Mouse (Mus musculus) forebrain, embryonic 11.5 days (tissue): ENCODE measurements around the gene Olfr1441. TPM values are rescaled to one million over a fixed set of nuclear protein-coding genes. Genes with fewer than 3 reads are reported as not detected.

ENCODE experiments used
- ATAC-seq: fragments of 200-750 bp; cut with Nextera tagmentation; replicated peaks from 2 replicates; pipeline ENCODE4 v1.8.0; 2017; ENCODE audit warnings: moderate TSS enrichment; ENCODE audit not compliant: low FRiP score
- DNase-seq: peaks from one replicate; pipeline ENCODE4 v3.0.0-alpha.2; 2017; ENCODE audit warnings: low spot score
- H3K27ac ChIP-seq: fragments of 300-500 bp; sonication (generic); 2 replicates; pipeline ENCODE4 v1.5.1; 2014; ENCODE audit warnings: low read depth, low read length
- H3K27me3 ChIP-seq: fragments of 300-500 bp; sonication (generic); 2 replicates; pipeline ENCODE4 v1.6.1; 2014; ENCODE audit warnings: mild to moderate bottlenecking, low read length, mixed read lengths; ENCODE audit not compliant: control insufficient read depth, insufficient read depth
- H3K36me3 ChIP-seq: fragments of 300-500 bp; sonication (generic); 2 replicates; pipeline ENCODE4 v1.6.1; 2014; ENCODE audit warnings: mild to moderate bottlenecking, low read length, moderate library complexity, mixed read lengths; ENCODE audit not compliant: control insufficient read depth, insufficient read depth
- H3K4me1 ChIP-seq: fragments of 300-500 bp; sonication (generic); replicated peaks from 2 replicates; pipeline ENCODE4 v1.6.1; 2014; ENCODE audit warnings: low read length, mixed read lengths; ENCODE audit not compliant: control insufficient read depth, insufficient read depth
- H3K4me2 ChIP-seq: fragments of 300-500 bp; sonication (generic); 2 replicates; pipeline ENCODE4 v1.6.1; 2014; ENCODE audit warnings: low read depth, mild to moderate bottlenecking, low read length, moderate library complexity, mixed read lengths; ENCODE audit not compliant: severe bottlenecking
- H3K4me3 ChIP-seq: fragments of 300-500 bp; sonication (generic); 2 replicates; pipeline ENCODE4 v1.5.1; 2014; ENCODE audit warnings: low read depth, low read length
- H3K9ac ChIP-seq: fragments of 300-500 bp; sonication (generic); 2 replicates; pipeline ENCODE4 v1.6.1; 2014; ENCODE audit warnings: low read length
- H3K9me3 ChIP-seq: fragments of 300-500 bp; sonication (generic); 2 replicates; pipeline ENCODE4 v1.6.1; 2016; ENCODE audit warnings: low read length, mixed read lengths; ENCODE audit not compliant: control insufficient read depth
- WGBS: fragments of 180-500 bp; shearing (Covaris S2); extraction: QIAGEN DNeasy Blood & Tissue Kit; methylation state at CpG from one replicate; pipeline ENCODE4 v1.1.7; 2014; 5-methylcytosine and 5-hydroxymethylcytosine counted together
- polyA plus RNA-seq: library from polyadenylated mRNA; unstranded; fragments of >200 nt; fragmentation: Nextera tagmentation; extraction: Ambion mirVana; gene quantifications from 2 replicates; pipeline ENCODE4 v1.2.1, GENCODE M21; 2014

Olfr1441 gene
- polyA plus RNA-seq, 1 experiment from 2014 or later, result not detected

DNA sequence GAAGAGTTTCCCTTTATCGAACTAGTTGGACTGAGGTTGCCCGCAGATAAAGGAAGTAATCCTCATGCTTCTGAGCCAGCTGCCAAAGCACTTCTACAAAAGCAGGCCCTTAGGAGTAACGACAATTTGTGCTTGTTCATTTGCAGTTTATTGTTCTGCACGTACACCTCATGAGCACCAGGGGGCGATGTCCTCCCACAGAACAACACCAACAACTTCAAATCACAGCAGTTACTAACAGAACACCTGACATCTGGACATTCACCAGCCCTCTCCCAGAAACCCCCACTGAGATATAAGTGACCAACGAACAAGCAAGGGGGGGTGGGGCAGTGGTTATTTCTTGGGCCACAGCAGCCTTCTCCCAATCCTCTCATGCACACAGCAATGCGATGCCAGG is 49.0 kb downstream of the Olfr1441 start:
- DNase-seq, result peak; percentile 71
- no peaks in the 10 kb centered on the region for H3K4me1 ChIP-seq
- peak; percentile 44 for ATAC-seq
- H3K27ac ChIP-seq, result no peak overlapping the region
- peaks cover 10% of the 10 kb centered on the region for H3K36me3 ChIP-seq
- H3K27me3 ChIP-seq, result no peaks in the 10 kb centered on the region
- 30% methylated on average over 7 of the region's 7 CpGs for WGBS
- no peak overlapping the region for H3K4me3 ChIP-seq
- H3K9ac ChIP-seq, result no peak overlapping the region
- no peak overlapping the region for H3K4me2 ChIP-seq
- no peaks in the 10 kb centered on the region for H3K9me3 ChIP-seq

DNA sequence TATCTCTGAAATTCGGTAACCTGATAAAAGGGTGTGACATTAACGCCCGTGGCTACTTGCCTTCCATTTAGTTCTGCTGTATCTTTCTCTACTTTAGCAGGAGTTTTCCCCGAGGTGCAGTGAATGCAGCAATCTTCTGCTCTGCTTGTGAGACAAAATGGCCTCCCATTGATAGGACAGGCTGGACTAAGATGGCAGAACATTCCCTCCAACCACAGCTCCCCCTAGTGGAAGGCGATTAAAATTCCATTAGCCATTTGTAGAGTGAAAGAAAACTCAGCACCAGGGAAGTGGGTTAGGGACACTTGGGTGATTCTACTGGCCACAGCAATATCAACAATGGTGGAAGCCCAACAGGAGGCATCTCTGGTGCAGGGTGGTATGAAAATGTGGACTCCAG is 50.2 kb downstream of the Olfr1441 start:
- Histone ChIP-seq H3K27ac (no peak overlapping the region), H3K4me3 (no peak overlapping the region), H3K4me1 (no peaks in the 10 kb centered on the region), H3K9me3 (no peaks in the 10 kb centered on the region), H3K9ac (no peak overlapping the region), H3K4me2 (no peak overlapping the region), H3K36me3 (peaks cover 10% of the 10 kb centered on the region), H3K27me3 (no peaks in the 10 kb centered on the region)
- 82% methylated on average over 5 of the region's 5 CpGs for WGBS
- DNase-seq (peak; percentile 73), ATAC-seq (no peak)

DNA sequence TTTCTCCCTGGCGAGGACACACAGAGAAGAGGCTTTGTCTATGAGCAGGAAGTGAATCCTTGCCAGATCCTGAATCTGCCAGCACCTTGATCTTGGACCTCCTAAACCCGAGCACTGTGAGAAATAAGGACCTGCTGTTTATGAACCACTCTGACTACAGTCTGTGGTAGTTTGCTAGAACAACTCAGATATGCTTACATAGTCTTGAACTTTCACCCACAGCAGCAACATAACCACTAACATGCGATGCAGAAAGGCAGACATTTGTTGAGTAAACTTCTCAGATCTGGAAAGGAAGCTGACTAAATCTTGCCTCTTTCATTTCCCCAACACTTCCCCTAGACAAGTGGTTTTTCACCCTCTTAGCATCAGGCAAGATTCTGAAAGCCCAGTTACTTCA is 54.6 kb downstream of the Olfr1441 start:
- H3K27me3 ChIP-seq, result no peaks in the 10 kb centered on the region
- H3K4me2 ChIP-seq, result no peak overlapping the region
- WGBS, result 83% methylated on average over 3 of the region's 3 CpGs
- no peaks in the 10 kb centered on the region for H3K4me1 ChIP-seq
- H3K36me3 ChIP-seq, result peaks cover 10% of the 10 kb centered on the region
- H3K9ac ChIP-seq, result no peak overlapping the region
- no peak for ATAC-seq
- no peaks in the 10 kb centered on the region for H3K9me3 ChIP-seq
- no peak overlapping the region for H3K4me3 ChIP-seq
- no peak for DNase-seq
- H3K27ac ChIP-seq, result no peak overlapping the region

DNA sequence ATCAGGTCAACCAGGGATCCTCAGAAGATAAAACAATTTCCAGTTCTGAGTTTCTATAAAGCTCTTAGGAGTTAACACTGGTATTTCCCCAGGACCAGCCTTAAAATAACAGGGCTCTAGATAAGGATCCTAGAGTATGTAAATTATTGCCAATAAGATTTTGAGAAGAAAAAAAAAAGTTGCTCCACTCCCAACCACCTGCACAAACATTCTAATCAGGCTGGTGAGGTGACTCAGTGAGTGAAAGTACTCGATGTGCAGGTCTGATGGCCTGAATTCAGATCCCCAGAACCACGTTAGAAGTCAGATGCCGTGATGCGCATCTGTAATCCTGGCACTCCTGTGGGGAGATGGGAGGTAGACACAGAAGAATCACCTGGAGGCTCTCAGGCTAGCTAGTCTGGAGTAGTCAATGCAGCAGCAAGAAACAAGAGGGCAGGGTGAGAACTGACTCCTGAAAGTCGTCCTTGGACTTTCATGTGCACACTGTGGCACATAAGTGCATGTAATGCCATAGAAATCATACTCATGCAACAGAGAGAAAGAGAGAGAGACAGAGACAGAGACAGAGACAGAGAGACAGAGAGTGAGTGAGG is 55.2 kb downstream of the Olfr1441 start:
- WGBS, result 82% methylated on average over 5 of the region's 5 CpGs
- H3K9ac ChIP-seq, result no peak overlapping the region
- H3K36me3 ChIP-seq, result peaks cover 10% of the 10 kb centered on the region

More for the DNA sequence above, 55.2 kb downstream of the Olfr1441 start:
- ATAC-seq, result no peak
- H3K4me2 ChIP-seq, result no peak overlapping the region
- no peak for DNase-seq
- H3K4me3 ChIP-seq, result no peak overlapping the region
- no peak overlapping the region for H3K27ac ChIP-seq
- H3K9me3 ChIP-seq, result no peaks in the 10 kb centered on the region
- no peaks in the 10 kb centered on the region for H3K27me3 ChIP-seq
- no peaks in the 10 kb centered on the region for H3K4me1 ChIP-seq

Other genes with a start within 250 kb of the Olfr1441 start
- gene Olfr1555-ps1, start 247.3 kb upstream of the Olfr1441 start, polyA plus RNA-seq, result not detected in 2 replicates
- not detected in 2 replicates for gene Olfr1431, start 216.8 kb upstream of the Olfr1441 start, polyA plus RNA-seq
- not detected in 2 replicates for gene Olfr1432, start 184.8 kb upstream of the Olfr1441 start, polyA plus RNA-seq
- gene Olfr262, start 175.8 kb upstream of the Olfr1441 start, polyA plus RNA-seq, result not detected in 2 replicates
- gene Olfr235, start 156.4 kb upstream of the Olfr1441 start, polyA plus RNA-seq, result not detected in 2 replicates
- gene Olfr1434, start 137.6 kb upstream of the Olfr1441 start, polyA plus RNA-seq, result not detected in 2 replicates
- not detected in 2 replicates for gene Olfr1436, start 118.3 kb upstream of the Olfr1441 start, polyA plus RNA-seq
- not detected in 2 replicates for gene Olfr1437, start 92.3 kb upstream of the Olfr1441 start, polyA plus RNA-seq
- gene Olfr1438-ps1, start 81.5 kb upstream of the Olfr1441 start, polyA plus RNA-seq, result not detected in 2 replicates
- not detected in 2 replicates for gene Olfr1440, start 30.2 kb upstream of the Olfr1441 start, polyA plus RNA-seq
- not detected in 2 replicates for gene Pfpl, start 10.5 kb downstream of the Olfr1441 start, polyA plus RNA-seq
- gene Mpeg1, start 43.3 kb downstream of the Olfr1441 start, polyA plus RNA-seq, result 0.28 and 0.41 TPM in 2 replicates
- 39.8 and 40.2 TPM in 2 replicates for gene Dtx4, start 84.0 kb downstream of the Olfr1441 start, polyA plus RNA-seq
- gene Fam111a, start 128.3 kb downstream of the Olfr1441 start, polyA plus RNA-seq, result 25.0 and 28.7 TPM in 2 replicates
- gene Gm4952, start 182.5 kb downstream of the Olfr1441 start, polyA plus RNA-seq, result not detected in 2 replicates
- not detected in 2 replicates for gene Glyat, start 215.9 kb downstream of the Olfr1441 start, polyA plus RNA-seq